Mouse (Mus musculus) MEL (cell line): ENCODE results near the gene Smg8. TPM values are rescaled to one million over a fixed set of nuclear protein-coding genes. Genes with fewer than 3 reads are reported as not detected.
A peak's percentile ranks its signal among the peaks of the same experiment; 100 is the strongest.

ENCODE experiments used
- CHD1 ChIP-seq: IDR thresholded peaks from 2 replicates; pipeline ENCODE4 v1.6.1; 2012; ENCODE audit warnings: low read depth, mild to moderate bottlenecking, inconsistent platforms, low read length, improper control_type of control experiment
- CHD2 ChIP-seq: IDR thresholded peaks from 2 replicates; pipeline ENCODE4 v1.6.1; 2011; ENCODE audit warnings: low read length, improper control_type of control experiment
- CTCF ChIP-seq, 3 experiments: IDR thresholded peaks in 2 of 3; conservative IDR thresholded peaks in 1 of 3; 2 replicates each; pipeline ENCODE4 v1.5.1; 2011 to 2012; ENCODE audit warnings: low read length in 3 of 3, low read depth in 2 of 3, mild to moderate bottlenecking in 2 of 3, improper control_type of control experiment in 1 of 3, inconsistent platforms in 1 of 3, mixed read lengths in 1 of 3, moderate library complexity in 1 of 3; ENCODE audit not compliant: control insufficient read depth in 1 of 3, insufficient read depth in 1 of 3, poor library complexity in 1 of 3, severe bottlenecking in 1 of 3
- EP300 ChIP-seq, 2 experiments: IDR thresholded peaks; 2 replicates each; pipeline ENCODE4 v1.6.1; 2011; ENCODE audit warnings: improper control_type of control experiment in 2 of 2, low read length in 2 of 2, low read depth in 1 of 2, mild to moderate bottlenecking in 1 of 2
- ETS1 ChIP-seq: IDR thresholded peaks from 2 replicates; pipeline ENCODE4 v1.6.1; 2012; ENCODE audit warnings: low read depth, mild to moderate bottlenecking, inconsistent platforms, low read length, improper control_type of control experiment, moderate library complexity
- GABPA ChIP-seq: IDR thresholded peaks from 2 replicates; pipeline ENCODE4 v1.6.1; 2012; ENCODE audit warnings: low read depth, mild to moderate bottlenecking, inconsistent platforms, low read length, improper control_type of control experiment, moderate library complexity
- GATA1 ChIP-seq: IDR thresholded peaks from 2 replicates; pipeline ENCODE4 v1.6.1; 2011; ENCODE audit warnings: low read depth, low read length, improper control_type of control experiment
- HCFC1 ChIP-seq: IDR thresholded peaks from 2 replicates; pipeline ENCODE4 v1.6.1; 2012; ENCODE audit warnings: low read depth, mild to moderate bottlenecking, inconsistent platforms, low read length, improper control_type of control experiment, moderate library complexity
- KAT2A ChIP-seq: conservative IDR thresholded peaks from 2 replicates; pipeline ENCODE4 v1.6.1; 2012; ENCODE audit warnings: low read depth, low read length, improper control_type of control experiment, inconsistent platforms
- MAFK ChIP-seq: IDR thresholded peaks from 2 replicates; pipeline ENCODE4 v1.6.1; 2011; ENCODE audit warnings: low read depth, mild to moderate bottlenecking, low read length, improper control_type of control experiment, borderline replicate concordance
- MAX ChIP-seq: IDR thresholded peaks from 2 replicates; pipeline ENCODE4 v1.6.1; 2011; ENCODE audit warnings: low read length, improper control_type of control experiment
- MAZ ChIP-seq: IDR thresholded peaks from 2 replicates; pipeline ENCODE4 v1.6.1; 2012; ENCODE audit warnings: low read depth, mild to moderate bottlenecking, inconsistent platforms, low read length, improper control_type of control experiment
- MYB ChIP-seq: IDR thresholded peaks from 2 replicates; pipeline ENCODE4 v1.6.1; 2011; ENCODE audit warnings: mild to moderate bottlenecking, low read depth, low read length, improper control_type of control experiment
- MYC ChIP-seq: IDR thresholded peaks from 2 replicates; pipeline ENCODE4 v1.6.1; 2011; ENCODE audit warnings: low read depth, mild to moderate bottlenecking, low read length, improper control_type of control experiment, moderate library complexity
- NRF1 ChIP-seq: IDR thresholded peaks from 2 replicates; pipeline ENCODE4 v1.6.1; 2014; ENCODE audit warnings: low read depth, mild to moderate bottlenecking, inconsistent platforms, low read length, improper control_type of control experiment, moderate library complexity; ENCODE audit not compliant: poor library complexity, insufficient read depth, severe bottlenecking
- POLR2A ChIP-seq, 2 experiments: IDR thresholded peaks; 2 replicates each; pipeline ENCODE4 v1.6.1; 2011 to 2012; ENCODE audit warnings: low read length in 2 of 2, mild to moderate bottlenecking in 2 of 2, control low read depth in 1 of 2, improper control_type of control experiment in 1 of 2, low read depth in 1 of 2, moderate library complexity in 1 of 2; ENCODE audit not compliant: control insufficient read depth in 1 of 2, insufficient read depth in 1 of 2, poor library complexity in 1 of 2
- POLR2AphosphoS5 ChIP-seq: IDR thresholded peaks from 2 replicates; pipeline ENCODE4 v1.6.1; 2012; ENCODE audit warnings: low read depth, borderline replicate concordance, mild to moderate bottlenecking, inconsistent platforms, low read length, moderate library complexity, mixed read lengths
- RAD21 ChIP-seq: IDR thresholded peaks from 2 replicates; pipeline ENCODE4 v1.6.1; 2011; ENCODE audit warnings: mild to moderate bottlenecking, low read depth, low read length, improper control_type of control experiment
- SIN3A ChIP-seq: IDR thresholded peaks from 2 replicates; pipeline ENCODE4 v1.6.1; 2012; ENCODE audit warnings: low read length, improper control_type of control experiment, inconsistent platforms
- SMC3 ChIP-seq: IDR thresholded peaks from 2 replicates; pipeline ENCODE4 v1.6.1; 2011; ENCODE audit warnings: low read depth, low read length, improper control_type of control experiment
- TCF12 ChIP-seq: IDR thresholded peaks from 2 replicates; pipeline ENCODE4 v1.6.1; 2014; ENCODE audit warnings: low read depth, mild to moderate bottlenecking, inconsistent platforms, low read length, improper control_type of control experiment, moderate library complexity
- USF2 ChIP-seq, 2 experiments: IDR thresholded peaks; 2 replicates each; pipeline ENCODE4 v1.6.1; 2011 to 2012; ENCODE audit warnings: improper control_type of control experiment in 2 of 2, low read length in 2 of 2, borderline replicate concordance in 1 of 2, inconsistent platforms in 1 of 2, low read depth in 1 of 2, mild to moderate bottlenecking in 1 of 2; ENCODE audit not compliant: insufficient read depth in 1 of 2
- ZKSCAN1 ChIP-seq: IDR thresholded peaks from 2 replicates; pipeline ENCODE4 v1.6.1; 2012; ENCODE audit warnings: low read depth, mild to moderate bottlenecking, inconsistent platforms, low read length, improper control_type of control experiment, moderate library complexity
- polyA plus RNA-seq, 2 experiments: library from polyadenylated mRNA; stranded (reverse) in 1 of 2; unstranded in 1 of 2; fragments of >175 nt in 1 of 2; fragments of >200 nt in 1 of 2; gene quantifications; 2 replicates each; pipeline versions ENCODE4 v1.2.1 to v1.2.4; 2012; ENCODE audit warnings: low replicate concordance in 2 of 2, low read depth in 1 of 2; ENCODE audit not compliant: insufficient read length in 2 of 2, insufficient read depth in 1 of 2, missing spikeins in 1 of 2
- total RNA-seq: library from RNA; depleted of rRNA; stranded (reverse); fragments of 300-350 nt; gene quantifications from 2 replicates; pipeline ENCODE4 v1.2.3, GENCODE M21; 2012

Smg8 gene
- total and polyA plus RNA-seq, 3 experiments: 28.1 to 120 (median 33.9) TPM

GRCm38 (mm10) chr11:87126824-87127816 is 40.5 kb upstream of the Smg8 start, which contains the start of gene Trim37 (continued):
- TF ChIP-seq RAD21: no peak
- peak in 1 of 2 experiments; percentile 42; a peak in 1 of 4 replicates for TF ChIP-seq EP300 (IDR thresholded peaks at IDR 0.05; ENCODE audit: low read depth in 1 of 2, low read length in 2 of 2)
- TF ChIP-seq MYB: no peak
- 0 out of 6 replicates have a peak, but pooled peaks of 1 of the 3 experiments have one; percentile 1 for TF ChIP-seq CTCF (IDR thresholded peaks at IDR 0.05 in 2 of 3, conservative IDR thresholded peaks at IDR 0.05 in 1 of 3; ENCODE audit: control insufficient read depth in 1 of 3, insufficient read depth in 1 of 3, low read depth in 2 of 3, low read length in 3 of 3, poor library complexity in 1 of 3, severe bottlenecking in 1 of 3)
- 0 out of 2 replicates have a peak, but pooled peaks have one; percentile 16 for TF ChIP-seq CHD1
- peak; percentile 93 for TF ChIP-seq SIN3A
- peak; percentile 82 to 94 for TF ChIP-seq POLR2A (IDR thresholded peaks at IDR 0.05; ENCODE audit: control insufficient read depth in 1 of 2, insufficient read depth in 1 of 2, low read depth in 1 of 2, low read length in 2 of 2, poor library complexity in 1 of 2)
- TF ChIP-seq MAX: peak; percentile 85
- no peak; the same call in 1 of the 2 replicates for TF ChIP-seq KAT2A
- peak in 1 of 2 experiments; percentile 53; a peak in 1 of 4 replicates for TF ChIP-seq USF2 (IDR thresholded peaks at IDR 0.05; ENCODE audit: borderline replicate concordance in 1 of 2, insufficient read depth in 1 of 2, low read depth in 1 of 2, low read length in 2 of 2)
- no peak for TF ChIP-seq GABPA
- no peak for TF ChIP-seq ZKSCAN1
- peak; percentile 83 for TF ChIP-seq NRF1
- no peak; the same call in 1 of the 2 replicates for TF ChIP-seq CHD2
- TF ChIP-seq GATA1: no peak
- TF ChIP-seq MAZ: peak; percentile 78
- no peak for TF ChIP-seq POLR2AphosphoS5
- peak; percentile 14; the same call in 1 of the 2 replicates for TF ChIP-seq TCF12
- no peak; the same call in 1 of the 2 replicates for TF ChIP-seq MYC
- no peak for TF ChIP-seq MAFK
- no peak for TF ChIP-seq SMC3
- peak; percentile 55 for TF ChIP-seq ETS1
- peak; percentile 74 for TF ChIP-seq HCFC1
